Mouse (Mus musculus): ENCODE data around the gene Vars. TPM values are rescaled to one million over a fixed set of nuclear protein-coding genes. Genes with fewer than 3 reads are reported as not detected.
A peak's percentile ranks its signal among the peaks of the same experiment; 100 is the strongest.

The Vars gene
- polyA plus RNA-seq, 1 experiment from 2014 or later, result 24.7 TPM

DNA sequence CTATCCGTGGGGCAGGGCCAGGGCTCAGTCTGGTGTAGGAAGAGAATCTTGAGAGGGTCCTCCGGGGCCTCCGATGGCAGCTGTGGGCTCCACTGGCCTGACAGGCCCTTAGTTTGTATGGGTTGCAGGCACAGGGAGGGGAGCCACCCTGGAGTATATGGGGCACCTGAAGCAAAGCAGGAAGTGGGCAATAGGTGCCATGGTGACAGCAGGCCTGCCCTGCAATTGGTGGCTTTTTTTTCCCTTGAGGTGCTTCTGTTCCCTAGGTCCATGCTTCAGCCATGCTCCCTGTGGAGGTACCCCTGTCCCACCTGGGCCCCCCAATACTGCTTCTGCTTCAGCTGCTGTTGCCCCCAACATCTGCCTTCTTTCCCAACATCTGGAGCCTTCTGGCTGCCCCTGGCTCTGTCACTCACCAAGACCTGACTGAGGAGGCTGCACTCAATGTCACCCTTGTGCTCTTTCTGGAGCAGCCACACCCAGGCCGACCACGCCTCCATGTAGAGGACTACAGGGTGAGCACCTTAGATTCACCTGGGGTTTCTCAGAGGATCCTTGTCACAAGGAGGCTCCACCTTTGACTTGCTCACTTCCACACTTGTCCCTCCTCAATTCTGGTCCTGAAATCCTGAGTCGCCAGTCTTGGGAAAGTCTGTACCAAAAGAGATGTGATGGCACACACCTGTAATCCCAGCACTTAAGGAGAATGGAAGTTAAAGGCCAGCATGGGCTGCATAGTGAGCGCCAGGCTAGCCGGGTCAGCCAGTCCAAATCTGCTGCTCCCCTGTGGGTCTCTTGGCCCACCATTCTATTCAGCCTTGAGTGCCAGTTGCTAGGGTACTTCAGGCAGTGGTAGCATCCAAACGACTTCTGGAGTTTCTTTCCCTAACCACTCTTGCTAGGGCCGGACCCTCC, 16.3 kb downstream of the Vars start:
- no peak; the same call in 1 of the 2 replicates for ATAC-seq
- Histone ChIP-seq H3K27me3 (replicated peaks; ENCODE audit: insufficient read depth, low read length) (no peaks in the 10 kb centered on the region), H3K9ac (replicated peaks; ENCODE audit: low read depth) (no peak overlapping the region), H3K27ac (ENCODE audit: low read length) (no peak overlapping the region), H3K36me3 (ENCODE audit: insufficient read depth, low read length) (peaks cover 18% of the 10 kb centered on the region; the same call in 1 of the 2 replicates), H3K4me1 (ENCODE audit: insufficient read depth, low read depth, low read length) (no peaks in the 10 kb centered on the region; the same call in 1 of the 2 replicates), H3K4me3 (ENCODE audit: low read depth, low read length) (no peak overlapping the region), H3K4me2 (replicated peaks; ENCODE audit: low read depth, low read length) (no peak overlapping the region), H3K9me3 (ENCODE audit: low read length) (no peaks in the 10 kb centered on the region)
- no peak for TF ChIP-seq CTCF (IDR thresholded peaks at IDR 0.05)
- DNase-seq (ENCODE audit: low spot score), result no peak
- 75% methylated on average over 10 of the region's 10 CpGs for WGBS

DNA sequence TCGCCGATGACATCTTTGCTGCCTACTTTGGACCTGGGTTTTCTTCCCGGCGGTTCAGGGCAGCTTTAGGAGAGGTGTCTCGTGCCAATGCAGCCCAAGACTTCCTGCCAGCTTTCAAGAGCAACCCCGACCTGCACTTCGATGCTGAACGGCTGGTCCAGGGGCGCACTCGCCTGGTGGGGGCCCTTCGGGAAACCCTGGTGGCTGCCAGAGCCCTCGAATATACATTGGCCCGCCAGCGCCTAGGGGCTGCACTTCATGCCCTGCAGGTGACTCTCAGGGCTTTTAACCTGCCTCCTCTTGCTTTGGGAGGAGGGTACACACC, 16.9 kb downstream of the Vars start:
- H3K4me3 ChIP-seq (ENCODE audit: low read depth, low read length), result no peak overlapping the region
- TF ChIP-seq CTCF (IDR thresholded peaks at IDR 0.05), result no peak
- TF ChIP-seq EP300 (IDR thresholded peaks at IDR 0.05), result no peak

DNA sequence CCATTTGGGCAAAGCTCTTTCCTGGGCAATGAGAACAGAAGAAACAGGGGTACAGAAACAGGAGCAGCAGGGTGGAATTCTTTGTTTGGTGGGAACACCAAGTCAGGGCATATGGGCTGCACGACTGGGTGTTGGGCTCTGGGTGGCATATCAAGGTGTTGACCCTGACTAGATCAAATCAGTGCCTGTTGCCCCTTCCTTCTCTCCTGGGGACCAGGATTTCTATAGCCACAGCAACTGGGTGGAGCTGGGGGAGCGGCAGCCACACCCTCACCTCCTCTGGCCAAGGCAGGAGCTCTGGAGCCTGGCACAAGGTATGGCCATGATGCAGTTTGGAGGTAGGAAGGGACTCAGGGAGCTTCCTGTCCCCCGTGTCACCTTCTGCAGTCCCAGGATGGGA, 17.4 kb downstream of the Vars start:
- no peaks in the 10 kb centered on the region for H3K27me3 ChIP-seq (replicated peaks; ENCODE audit: insufficient read depth, low read length)
- DNase-seq (ENCODE audit: low spot score) (no peak), ATAC-seq (no peak)
- no peak for TF ChIP-seq CTCF (IDR thresholded peaks at IDR 0.05)
- no peak for TF ChIP-seq EP300 (IDR thresholded peaks at IDR 0.05)
- 64% methylated on average over 3 of the region's 3 CpGs for WGBS
- no peaks in the 10 kb centered on the region for H3K9me3 ChIP-seq (ENCODE audit: low read length)
- H3K4me1 ChIP-seq (ENCODE audit: insufficient read depth, low read depth, low read length), result no peaks in the 10 kb centered on the region; the same call in 1 of the 2 replicates
- no peak overlapping the region for H3K9ac ChIP-seq (replicated peaks; ENCODE audit: low read depth)
- H3K27ac ChIP-seq (ENCODE audit: low read length), result no peak overlapping the region
- H3K4me2 ChIP-seq (replicated peaks; ENCODE audit: low read depth, low read length), result no peak overlapping the region
- 0 out of 2 replicates have a peak, but pooled peaks cover 9% of the 10 kb centered on the region for H3K36me3 ChIP-seq (ENCODE audit: insufficient read depth, low read length)
- H3K4me3 ChIP-seq (ENCODE audit: low read depth, low read length), result no peak overlapping the region

More for the DNA sequence above, 16.9 kb downstream of the Vars start:
- Histone ChIP-seq H3K9ac (replicated peaks; ENCODE audit: low read depth) (no peak overlapping the region), H3K4me1 (ENCODE audit: insufficient read depth, low read depth, low read length) (no peaks in the 10 kb centered on the region; the same call in 1 of the 2 replicates), H3K27me3 (replicated peaks; ENCODE audit: insufficient read depth, low read length) (no peaks in the 10 kb centered on the region), H3K9me3 (ENCODE audit: low read length) (no peaks in the 10 kb centered on the region), H3K27ac (ENCODE audit: low read length) (no peak overlapping the region), H3K36me3 (ENCODE audit: insufficient read depth, low read length) (0 out of 2 replicates have a peak, but pooled peaks cover 12% of the 10 kb centered on the region), H3K4me2 (replicated peaks; ENCODE audit: low read depth, low read length) (no peak overlapping the region)
- ATAC-seq, result no peak
- no peak for DNase-seq (ENCODE audit: low spot score)
- 66% methylated on average over 14 of the region's 14 CpGs for WGBS

DNA sequence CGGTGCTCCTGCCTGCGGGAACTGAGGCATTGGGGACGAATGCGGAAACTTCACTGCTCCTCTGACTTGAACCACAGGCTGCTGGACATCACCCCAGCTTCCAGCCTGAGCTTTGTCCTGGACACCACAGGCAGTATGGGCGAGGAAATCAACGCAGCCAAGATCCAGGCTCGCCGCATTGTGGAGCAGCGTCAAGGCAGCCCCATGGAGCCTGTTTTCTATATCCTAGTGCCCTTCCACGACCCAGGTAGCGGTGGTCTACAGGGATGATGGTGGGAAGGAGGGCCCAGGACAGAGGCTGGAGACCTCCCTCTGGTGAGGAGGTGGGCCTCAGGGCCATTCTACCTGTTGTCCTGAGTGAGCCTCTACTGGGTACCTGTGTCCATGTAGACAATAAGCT, 19.1 kb downstream of the Vars start:
- no peaks in the 10 kb centered on the region for H3K9me3 ChIP-seq (ENCODE audit: low read length)
- no peak overlapping the region for H3K9ac ChIP-seq (replicated peaks; ENCODE audit: low read depth)
- ATAC-seq (no peak), DNase-seq (ENCODE audit: low spot score) (no peak)
- H3K4me2 ChIP-seq (replicated peaks; ENCODE audit: low read depth, low read length), result no peak overlapping the region
- H3K36me3 ChIP-seq (ENCODE audit: insufficient read depth, low read length), result no peaks in the 10 kb centered on the region
- peaks cover 3% of the 10 kb centered on the region for H3K4me1 ChIP-seq (ENCODE audit: insufficient read depth, low read depth, low read length)
- no peak overlapping the region for H3K27ac ChIP-seq (ENCODE audit: low read length)
- no peak overlapping the region for H3K4me3 ChIP-seq (ENCODE audit: low read depth, low read length)
- WGBS, result 76% methylated on average over 11 of the region's 11 CpGs
- H3K27me3 ChIP-seq (replicated peaks; ENCODE audit: insufficient read depth, low read length), result no peaks in the 10 kb centered on the region
- TF ChIP-seq EP300 (IDR thresholded peaks at IDR 0.05) (no peak), CTCF (IDR thresholded peaks at IDR 0.05) (no peak)

DNA sequence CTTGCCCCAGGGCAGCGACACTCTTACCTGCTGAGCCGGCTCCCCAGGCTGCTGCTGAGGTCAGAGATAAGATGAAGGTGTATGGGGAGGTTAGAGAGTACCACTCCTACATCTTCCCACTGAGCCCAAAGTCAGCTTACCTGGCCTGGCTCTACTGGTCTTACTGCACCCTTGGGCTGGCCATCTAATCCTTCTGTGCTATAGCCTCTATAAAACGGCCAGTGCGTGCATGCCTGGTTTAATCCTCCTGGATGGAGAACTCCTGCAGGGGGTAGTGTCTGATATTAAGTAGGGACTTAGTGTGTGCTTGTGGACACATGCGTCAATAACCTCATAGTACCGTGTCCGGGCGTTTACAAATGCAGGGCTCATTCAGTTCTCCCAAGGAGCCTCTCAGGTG, 19.8 kb downstream of the Vars start:
- H3K9ac ChIP-seq (replicated peaks; ENCODE audit: low read depth), result no peak overlapping the region
- TF ChIP-seq CTCF (IDR thresholded peaks at IDR 0.05), result no peak
- no peak for TF ChIP-seq EP300 (IDR thresholded peaks at IDR 0.05)
- 80% methylated on average over 8 of the region's 8 CpGs for WGBS

DNA sequence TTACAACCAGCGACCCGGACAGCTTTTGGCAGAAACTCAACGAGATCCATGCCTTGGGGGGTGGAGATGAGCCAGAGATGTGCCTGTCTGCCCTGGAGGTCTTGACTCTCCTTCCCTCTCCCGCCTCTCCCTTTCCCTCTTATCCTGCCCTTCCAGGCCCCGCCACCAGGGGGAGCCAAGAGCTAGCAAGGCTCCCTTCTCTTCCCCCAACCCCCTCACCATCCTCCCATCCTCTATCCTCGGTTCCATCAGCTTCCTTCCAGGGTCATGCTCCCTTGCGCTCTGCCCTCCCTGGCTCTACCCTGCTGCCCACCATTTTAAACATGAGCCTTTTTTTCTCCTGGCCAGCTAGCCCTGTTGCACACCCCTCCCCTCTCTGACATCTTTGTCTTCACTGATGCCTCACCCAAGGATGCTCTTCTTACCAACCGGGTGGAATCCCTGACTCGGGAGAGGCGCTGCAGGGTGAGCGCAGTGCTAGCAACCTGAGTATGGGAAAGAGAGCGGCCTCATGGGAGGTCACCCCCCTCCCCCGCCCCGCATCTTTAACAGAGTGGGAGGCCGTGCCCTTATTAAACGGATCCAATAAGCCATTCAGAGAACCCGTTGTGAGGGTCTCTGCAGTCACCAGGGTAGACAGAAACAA, 20.5 kb downstream of the Vars start:
- 11% methylated on average over 17 of the region's 17 CpGs for WGBS
- Histone ChIP-seq H3K9ac (replicated peaks; ENCODE audit: low read depth) (no peak overlapping the region), H3K27ac (ENCODE audit: low read length) (peak overlapping the region; percentile 71), H3K4me3 (ENCODE audit: low read depth, low read length) (no peak overlapping the region), H3K4me2 (replicated peaks; ENCODE audit: low read depth, low read length) (peak overlapping the region; percentile 36; the same call in 1 of the 2 replicates), H3K36me3 (ENCODE audit: insufficient read depth, low read length) (no peaks in the 10 kb centered on the region), H3K27me3 (replicated peaks; ENCODE audit: insufficient read depth, low read length) (no peaks in the 10 kb centered on the region), H3K9me3 (ENCODE audit: low read length) (no peaks in the 10 kb centered on the region), H3K4me1 (ENCODE audit: insufficient read depth, low read depth, low read length) (peaks cover 3% of the 10 kb centered on the region)
- TF ChIP-seq CTCF (IDR thresholded peaks at IDR 0.05), result peak; percentile 99
- no peak for TF ChIP-seq EP300 (IDR thresholded peaks at IDR 0.05)
- DNase-seq (ENCODE audit: low spot score) (peak; percentile 85), ATAC-seq (peak; percentile 43)

More for the DNA sequence above, 19.8 kb downstream of the Vars start:
- Histone ChIP-seq H3K9me3 (ENCODE audit: low read length) (no peaks in the 10 kb centered on the region), H3K27ac (ENCODE audit: low read length) (no peak overlapping the region), H3K36me3 (ENCODE audit: insufficient read depth, low read length) (no peaks in the 10 kb centered on the region), H3K4me2 (replicated peaks; ENCODE audit: low read depth, low read length) (no peak overlapping the region), H3K4me1 (ENCODE audit: insufficient read depth, low read depth, low read length) (peaks cover 3% of the 10 kb centered on the region), H3K27me3 (replicated peaks; ENCODE audit: insufficient read depth, low read length) (no peaks in the 10 kb centered on the region), H3K4me3 (ENCODE audit: low read depth, low read length) (no peak overlapping the region)
- DNase-seq (ENCODE audit: low spot score), result no peak
- no peak for ATAC-seq

Data from lung, postnatal 0 days (tissue).